Mouse (Mus musculus): Measurements from ENCODE around the gene Plekhj1.

DNA sequence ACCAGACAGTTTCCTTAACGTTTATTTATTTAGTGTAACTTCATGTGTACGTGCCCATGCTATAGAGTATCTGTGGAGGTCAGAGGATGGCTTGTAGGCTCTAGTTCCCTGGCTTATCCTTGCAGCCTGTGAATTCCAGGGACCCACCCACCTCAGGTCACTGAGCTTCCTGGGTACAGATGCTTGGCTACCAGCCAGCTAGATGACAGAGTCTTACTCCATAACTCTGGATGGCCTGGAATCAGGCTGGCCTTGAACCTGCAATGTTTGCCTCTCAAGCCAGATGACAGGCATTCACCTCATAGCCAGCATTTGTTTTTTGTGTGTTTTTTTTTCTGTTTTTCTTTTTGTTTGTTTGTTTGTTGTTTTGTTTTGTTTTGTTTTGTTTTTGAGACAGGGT lies 18.7 kb upstream of the Plekhj1 start:
- TF ChIP-seq GATA1 (IDR thresholded peaks at IDR 0.05; ENCODE audit: borderline replicate concordance, low read length): no peak
- no peak for TF ChIP-seq FLI1 (IDR thresholded peaks at IDR 0.05; ENCODE audit: low read length)

Data from megakaryocyte, embryonic 14.5 days (primary cell).